Mouse (Mus musculus): Measurements from ENCODE around the gene Sox2.

Gene Sox2

GRCm38 (mm10) chr3:34648833-34649719, 1.1 kb upstream of the Sox2 start:
- no peaks in the 10 kb centered on the region for H3K9me3 ChIP-seq (ENCODE audit: low read length)
- TF ChIP-seq CTCF (conservative IDR thresholded peaks at IDR 0.05; ENCODE audit: low read length) (no peak), POU5F1 (IDR thresholded peaks at IDR 0.05; ENCODE audit: borderline replicate concordance, low read length) (no peak), NANOG (IDR thresholded peaks at IDR 0.05; ENCODE audit: borderline replicate concordance, low read length) (no peak)

GRCm38 (mm10) chr3:34650621-34651361, 586 bp downstream of the Sox2 start:
- no peaks in the 10 kb centered on the region for H3K27me3 ChIP-seq (ENCODE audit: insufficient read depth, low read length)
- no peak for TF ChIP-seq CTCF (conservative IDR thresholded peaks at IDR 0.05; ENCODE audit: low read length)
- no peak for TF ChIP-seq POU5F1 (IDR thresholded peaks at IDR 0.05; ENCODE audit: borderline replicate concordance, low read length)
- TF ChIP-seq NANOG (IDR thresholded peaks at IDR 0.05; ENCODE audit: borderline replicate concordance, low read length), result no peak
- H3K4me1 ChIP-seq (replicated peaks; ENCODE audit: low read depth, low read length), result peaks cover 37% of the 10 kb centered on the region
- H3K9me3 ChIP-seq (ENCODE audit: low read length), result no peaks in the 10 kb centered on the region
- H3K36me3 ChIP-seq (ENCODE audit: insufficient read depth, low read length), result peaks cover 47% of the 10 kb centered on the region
- H3K4me3 ChIP-seq (replicated peaks; ENCODE audit: low read length), result peak overlapping the region; percentile 98

More at GRCm38 (mm10) chr3:34648833-34649719, 1.1 kb upstream of the Sox2 start:
- Histone ChIP-seq H3K36me3 (ENCODE audit: insufficient read depth, low read length) (peaks cover 31% of the 10 kb centered on the region), H3K27me3 (ENCODE audit: insufficient read depth, low read length) (no peaks in the 10 kb centered on the region), H3K4me1 (replicated peaks; ENCODE audit: low read depth, low read length) (peaks cover 41% of the 10 kb centered on the region), H3K4me3 (replicated peaks; ENCODE audit: low read length) (peak overlapping the region; percentile 98)

DNA sequence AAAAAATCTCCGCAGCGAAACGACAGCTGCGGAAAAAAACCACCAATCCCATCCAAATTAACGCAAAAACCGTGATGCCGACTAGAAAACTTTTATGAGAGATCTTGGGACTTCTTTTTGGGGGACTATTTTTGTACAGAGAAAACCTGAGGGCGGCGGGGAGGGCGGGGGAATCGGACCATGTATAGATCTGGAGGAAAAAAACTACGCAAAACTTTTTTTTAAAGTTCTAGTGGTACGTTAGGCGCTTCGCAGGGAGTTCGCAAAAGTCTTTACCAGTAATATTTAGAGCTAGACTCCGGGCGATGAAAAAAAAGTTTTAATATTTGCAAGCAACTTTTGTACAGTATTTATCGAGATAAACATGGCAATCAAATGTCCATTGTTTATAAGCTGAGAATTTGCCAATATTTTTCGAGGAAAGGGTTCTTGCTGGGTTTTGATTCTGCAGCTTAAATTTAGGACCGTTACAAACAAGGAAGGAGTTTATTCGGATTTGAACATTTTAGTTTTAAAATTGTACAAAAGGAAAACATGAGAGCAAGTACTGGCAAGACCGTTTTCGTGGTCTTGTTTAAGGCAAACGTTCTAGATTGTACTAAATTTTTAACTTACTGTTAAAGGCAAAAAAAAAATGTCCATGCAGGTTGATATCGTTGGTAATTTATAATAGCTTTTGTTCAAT, 1.4 kb downstream of the Sox2 start:
- TF ChIP-seq CTCF (conservative IDR thresholded peaks at IDR 0.05; ENCODE audit: low read length) (no peak), POU5F1 (IDR thresholded peaks at IDR 0.05; ENCODE audit: borderline replicate concordance, low read length) (no peak), NANOG (IDR thresholded peaks at IDR 0.05; ENCODE audit: borderline replicate concordance, low read length) (no peak)
- Histone ChIP-seq H3K27me3 (ENCODE audit: insufficient read depth, low read length) (no peaks in the 10 kb centered on the region), H3K4me1 (replicated peaks; ENCODE audit: low read depth, low read length) (peaks cover 38% of the 10 kb centered on the region), H3K9me3 (ENCODE audit: low read length) (no peaks in the 10 kb centered on the region), H3K36me3 (ENCODE audit: insufficient read depth, low read length) (peaks cover 55% of the 10 kb centered on the region), H3K4me3 (replicated peaks; ENCODE audit: low read length) (peak overlapping the region; percentile 98)

DNA sequence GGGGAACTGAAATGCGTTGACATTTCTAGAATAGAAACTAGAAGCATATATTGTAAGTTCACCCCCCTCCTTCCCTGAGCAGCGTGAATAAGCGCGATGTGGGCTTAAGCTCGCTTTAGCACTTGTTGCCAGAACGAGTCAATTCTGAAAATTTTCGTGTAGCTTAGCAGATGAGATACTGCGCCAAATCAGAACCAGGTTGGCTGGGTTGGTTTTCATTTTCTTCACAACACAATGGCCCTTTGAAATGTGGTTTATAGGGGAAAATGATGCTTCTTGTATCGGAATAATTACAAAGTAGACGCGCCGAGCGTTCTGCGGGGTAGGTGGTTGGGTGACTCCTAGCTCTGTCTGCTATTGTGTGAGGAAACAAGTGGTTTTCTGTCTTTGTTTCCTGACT, 2.4 kb downstream of the Sox2 start:
- peak overlapping the region; percentile 98 for H3K4me3 ChIP-seq (replicated peaks; ENCODE audit: low read length)
- TF ChIP-seq NANOG (IDR thresholded peaks at IDR 0.05; ENCODE audit: borderline replicate concordance, low read length) (no peak), POU5F1 (IDR thresholded peaks at IDR 0.05; ENCODE audit: borderline replicate concordance, low read length) (no peak), CTCF (conservative IDR thresholded peaks at IDR 0.05; ENCODE audit: low read length) (no peak)

DNA sequence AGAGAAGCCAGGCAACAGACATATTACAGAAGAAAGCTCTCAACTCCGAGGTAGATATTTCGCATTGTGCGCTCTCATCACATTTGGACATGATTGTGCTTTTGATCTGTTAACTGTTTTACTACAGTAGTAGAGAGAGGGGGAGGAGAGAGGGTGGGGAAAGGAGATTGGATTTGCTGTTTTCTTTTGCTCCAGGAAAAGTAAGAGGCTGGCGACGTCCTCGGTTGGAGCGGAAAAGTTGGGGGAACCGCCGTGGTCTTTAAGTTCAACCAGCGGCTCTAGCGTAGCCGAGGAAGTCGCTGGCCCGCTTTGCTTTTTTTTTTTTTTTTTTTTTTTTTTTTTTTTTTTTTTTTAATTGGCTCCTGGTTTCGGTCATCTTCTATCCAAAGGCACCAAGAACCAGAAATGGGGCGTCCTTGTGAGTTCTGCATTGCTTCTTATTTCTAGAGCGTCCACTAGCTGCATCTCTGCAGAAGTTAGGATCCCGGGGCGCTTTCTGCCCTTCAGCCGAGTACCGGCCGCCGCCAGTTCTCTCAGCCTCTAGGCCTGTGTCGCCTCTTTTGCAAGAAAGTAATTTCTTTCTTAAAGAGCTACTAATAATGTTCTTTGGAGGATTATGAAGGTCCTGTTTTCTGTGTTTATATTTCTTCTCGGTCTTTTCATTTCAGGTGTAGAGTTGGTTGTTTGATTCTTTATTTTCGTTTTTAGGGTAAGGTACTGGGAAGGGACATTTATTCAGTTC, 3.2 kb downstream of the Sox2 start:
- TF ChIP-seq CTCF (conservative IDR thresholded peaks at IDR 0.05; ENCODE audit: low read length) (no peak), NANOG (IDR thresholded peaks at IDR 0.05; ENCODE audit: borderline replicate concordance, low read length) (peak; percentile 27; the same call in 1 of the 2 replicates)
- Histone ChIP-seq H3K27me3 (ENCODE audit: insufficient read depth, low read length) (no peaks in the 10 kb centered on the region), H3K4me3 (replicated peaks; ENCODE audit: low read length) (peak overlapping the region; percentile 98), H3K36me3 (ENCODE audit: insufficient read depth, low read length) (peaks cover 73% of the 10 kb centered on the region), H3K4me1 (replicated peaks; ENCODE audit: low read depth, low read length) (peaks cover 40% of the 10 kb centered on the region), H3K9me3 (ENCODE audit: low read length) (no peaks in the 10 kb centered on the region)

More for the DNA sequence above, 2.4 kb downstream of the Sox2 start:
- no peaks in the 10 kb centered on the region for H3K27me3 ChIP-seq (ENCODE audit: insufficient read depth, low read length)
- peaks cover 38% of the 10 kb centered on the region for H3K4me1 ChIP-seq (replicated peaks; ENCODE audit: low read depth, low read length)
- H3K9me3 ChIP-seq (ENCODE audit: low read length), result no peaks in the 10 kb centered on the region
- peaks cover 65% of the 10 kb centered on the region for H3K36me3 ChIP-seq (ENCODE audit: insufficient read depth, low read length)

DNA sequence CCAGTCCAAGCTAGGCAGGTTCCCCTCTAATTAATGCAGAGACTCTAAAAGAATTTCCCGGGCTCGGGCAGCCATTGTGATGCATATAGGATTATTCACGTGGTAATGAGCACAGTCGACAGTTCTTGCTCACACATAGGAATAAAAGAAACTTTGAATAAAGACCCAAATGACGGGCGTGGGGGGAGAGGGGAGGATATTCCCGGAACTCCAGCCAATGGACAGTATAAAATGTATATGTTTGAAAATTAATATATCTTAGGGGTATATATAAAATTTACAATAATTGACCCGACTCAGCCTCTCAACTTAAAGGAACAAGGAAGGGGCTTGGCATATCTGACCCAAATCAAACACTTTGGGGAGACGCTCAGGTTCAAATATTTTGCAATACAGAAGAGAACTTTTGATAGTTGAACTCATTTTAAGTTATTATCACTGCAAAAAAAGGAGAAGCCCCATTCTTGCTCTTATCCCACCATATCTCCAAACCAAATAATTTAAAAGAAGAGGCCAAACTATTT, 3.8 kb downstream of the Sox2 start:
- Histone ChIP-seq H3K4me3 (replicated peaks; ENCODE audit: low read length) (peak overlapping the region; percentile 98), H3K9me3 (ENCODE audit: low read length) (no peaks in the 10 kb centered on the region), H3K36me3 (ENCODE audit: insufficient read depth, low read length) (peaks cover 79% of the 10 kb centered on the region), H3K27me3 (ENCODE audit: insufficient read depth, low read length) (no peaks in the 10 kb centered on the region), H3K4me1 (replicated peaks; ENCODE audit: low read depth, low read length) (peaks cover 45% of the 10 kb centered on the region)
- peak; percentile 52; the same call in 1 of the 2 replicates for TF ChIP-seq NANOG (IDR thresholded peaks at IDR 0.05; ENCODE audit: borderline replicate concordance, low read length)
- no peak for TF ChIP-seq CTCF (conservative IDR thresholded peaks at IDR 0.05; ENCODE audit: low read length)
- peak; percentile 99 for TF ChIP-seq POU5F1 (IDR thresholded peaks at IDR 0.05; ENCODE audit: borderline replicate concordance, low read length)

- H3K9me3 ChIP-seq (ENCODE audit: low read length), result no peaks in the 10 kb centered on the region
- H3K36me3 ChIP-seq (ENCODE audit: insufficient read depth, low read length), result peaks cover 85% of the 10 kb centered on the region
- H3K4me3 ChIP-seq (replicated peaks; ENCODE audit: low read length), result peak overlapping the region; percentile 98
- no peak for TF ChIP-seq POU5F1 (IDR thresholded peaks at IDR 0.05; ENCODE audit: borderline replicate concordance, low read length)
- no peak for TF ChIP-seq CTCF (conservative IDR thresholded peaks at IDR 0.05; ENCODE audit: low read length)
- no peak for TF ChIP-seq NANOG (IDR thresholded peaks at IDR 0.05; ENCODE audit: borderline replicate concordance, low read length)
- H3K27me3 ChIP-seq (ENCODE audit: insufficient read depth, low read length), result no peaks in the 10 kb centered on the region
- H3K4me1 ChIP-seq (replicated peaks; ENCODE audit: low read depth, low read length), result peaks cover 53% of the 10 kb centered on the region
Observed at GRCm38 (mm10) chr3:34654781-34655180, 4.6 kb downstream of the Sox2 start.
